ENCODE assay signal across 8 mouse cellular contexts in the genomic region with DNA sequence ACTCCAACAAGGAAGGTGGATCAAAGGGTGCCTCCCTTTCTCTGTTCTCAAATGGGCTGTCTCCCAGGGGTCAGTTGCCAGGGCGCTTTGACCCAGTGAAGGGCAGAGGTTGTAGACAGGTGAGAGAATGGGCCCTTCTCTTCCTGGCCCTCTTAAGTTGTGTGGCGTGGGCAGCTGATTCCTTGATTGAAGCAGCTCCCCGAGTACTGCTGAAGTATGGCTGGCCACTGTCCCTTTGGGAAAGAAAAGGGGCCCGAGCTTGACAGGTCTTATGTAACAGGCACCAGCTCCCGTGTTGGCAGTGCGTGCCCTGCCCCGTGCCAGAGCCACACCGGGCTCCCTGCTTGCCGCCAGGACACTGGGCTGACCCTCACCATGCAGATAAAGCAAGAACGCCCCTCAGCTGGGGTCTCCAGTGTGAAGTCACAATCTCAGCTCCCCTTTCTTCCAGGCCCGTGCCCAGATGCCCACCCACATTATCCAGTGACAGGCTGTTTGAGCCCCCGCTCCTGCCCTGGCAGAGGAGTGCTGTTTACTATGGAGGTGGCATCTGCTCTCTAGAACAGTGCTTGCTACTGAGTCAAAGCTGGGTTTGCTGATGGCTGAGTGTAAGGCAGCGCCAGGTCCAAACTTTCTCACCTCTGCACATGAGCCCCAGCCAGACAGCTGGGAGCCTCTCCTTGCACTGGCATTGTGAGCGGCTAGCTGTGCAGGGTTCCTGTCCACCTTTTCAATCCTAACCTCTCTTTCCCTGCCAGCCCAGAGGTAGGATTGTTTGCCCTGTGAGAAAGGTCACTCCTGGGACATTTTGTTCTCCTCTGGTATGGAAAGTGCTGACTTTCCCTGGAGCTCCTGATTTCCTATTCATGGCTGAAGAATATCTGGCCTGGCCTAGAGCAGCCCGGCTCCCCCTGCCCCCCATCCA. TPM values are rescaled to one million over a fixed set of nuclear protein-coding genes. Genes with fewer than 3 reads are reported as not detected.
DNase-seq lines count a peak whose midpoint lies in the region; ATAC-seq and TF ChIP-seq lines count a peak whose summit lies in the region.

No protein-coding gene starts in this region.

- peak; percentile 87 for DNase-seq in kidney, adult 11 months
- no peak for DNase-seq in kidney, postnatal 4 days
- no peak for DNase-seq in embryonic facial prominence, embryonic 10.5 days (ENCODE audit: low spot score)
- no peak for DNase-seq in stomach, postnatal 0 days (ENCODE audit: low spot score)
- no peak for DNase-seq in urinary bladder, adult 2 months (ENCODE audit: low spot score)

- no peaks in the 10 kb centered on the region for H3K9me3 ChIP-seq in embryonic facial prominence, embryonic 10.5 days
- H3K9me3 ChIP-seq in heart, embryonic 11.5 days (replicated peaks; ENCODE audit: control insufficient read depth, low read length) = no peaks in the 10 kb centered on the region
- H3K9me3 ChIP-seq in kidney, embryonic 14.5 days (ENCODE audit: control insufficient read depth, low read length) = no peaks in the 10 kb centered on the region
- H3K9me3 ChIP-seq in liver, embryonic 16.5 days (replicated peaks; ENCODE audit: control insufficient read depth, low read length) = no peaks in the 10 kb centered on the region
- H3K9me3 ChIP-seq in stomach, postnatal 0 days (ENCODE audit: control insufficient read depth, low read length) = no peaks in the 10 kb centered on the region

- no peak for ATAC-seq in heart, embryonic 11.5 days (replicated peaks; ENCODE audit: insufficient number of reproducible peaks, low FRiP score, low TSS enrichment)
- no peak for ATAC-seq in kidney, embryonic 14.5 days (ENCODE audit: low FRiP score, low TSS enrichment)
- no peak for ATAC-seq in liver, embryonic 16.5 days (ENCODE audit: low read depth)
- no peak for ATAC-seq in stomach, postnatal 0 days (ENCODE audit: low FRiP score, low TSS enrichment)

- peaks cover 8% of the 10 kb centered on the region for H3K36me3 ChIP-seq in embryonic facial prominence, embryonic 10.5 days (replicated peaks)
- peaks cover 2% of the 10 kb centered on the region; the same call in 1 of the 2 replicates for H3K36me3 ChIP-seq in heart, embryonic 11.5 days (ENCODE audit: control insufficient read depth, insufficient read depth, low read length)
- no peaks in the 10 kb centered on the region; the same call in 1 of the 2 replicates for H3K36me3 ChIP-seq in kidney, embryonic 14.5 days (ENCODE audit: control insufficient read depth, insufficient read depth, low read length)
- H3K36me3 ChIP-seq in liver, embryonic 16.5 days (ENCODE audit: control insufficient read depth, insufficient read depth) = no peaks in the 10 kb centered on the region
- H3K36me3 ChIP-seq in stomach, postnatal 0 days (ENCODE audit: control insufficient read depth, insufficient read depth, low read length) = no peaks in the 10 kb centered on the region

- 64% methylated on average over 15 of the region's 15 CpGs for WGBS in embryonic facial prominence, embryonic 10.5 days
- WGBS in heart, embryonic 11.5 days (ENCODE audit: insufficient replicate concordance) = 49% methylated on average over 15 of the region's 15 CpGs
- WGBS in kidney, embryonic 14.5 days = 71% methylated on average over 15 of the region's 15 CpGs
- 62% methylated on average over 15 of the region's 15 CpGs for WGBS in liver, embryonic 16.5 days (ENCODE audit: insufficient replicate concordance)
- 70% methylated on average over 15 of the region's 15 CpGs for WGBS in stomach, postnatal 0 days

- TF ChIP-seq EP300 in stomach, postnatal 0 days (optimal IDR thresholded peaks at IDR 0.05) = no peak

- peak overlapping the region; percentile 77 for H3K4me3 ChIP-seq in embryonic facial prominence, embryonic 10.5 days
- H3K4me3 ChIP-seq in heart, embryonic 11.5 days (ENCODE audit: low read depth, low read length) = peak overlapping the region; percentile 73
- H3K4me3 ChIP-seq in kidney, embryonic 14.5 days (ENCODE audit: low read length) = peak overlapping the region; percentile 65
- no peak overlapping the region for H3K4me3 ChIP-seq in liver, embryonic 16.5 days (ENCODE audit: low read depth, low read length)
- H3K4me3 ChIP-seq in stomach, postnatal 0 days (ENCODE audit: low read depth, low read length) = peak overlapping the region; percentile 61

- no peak overlapping the region; the same call in 1 of the 2 replicates for H3K27ac ChIP-seq in embryonic facial prominence, embryonic 10.5 days (replicated peaks)
- H3K27ac ChIP-seq in heart, embryonic 11.5 days (ENCODE audit: low read depth, low read length) = peak overlapping the region; percentile 59
- no peak overlapping the region for H3K27ac ChIP-seq in kidney, embryonic 14.5 days (ENCODE audit: low read depth, low read length)
- no peak overlapping the region for H3K27ac ChIP-seq in liver, embryonic 16.5 days (ENCODE audit: low read length)
- H3K27ac ChIP-seq in stomach, postnatal 0 days (replicated peaks) = no peak overlapping the region

- H3K9ac ChIP-seq in heart, embryonic 11.5 days (ENCODE audit: low read depth, low read length) = peak overlapping the region; percentile 92
- H3K9ac ChIP-seq in kidney, embryonic 14.5 days (ENCODE audit: low read depth, low read length) = no peak overlapping the region
- H3K9ac ChIP-seq in liver, embryonic 16.5 days (ENCODE audit: low read depth, low read length) = no peak overlapping the region
- H3K9ac ChIP-seq in stomach, postnatal 0 days (ENCODE audit: low read length) = peak overlapping the region; percentile 79; the same call in 1 of the 2 replicates

- peaks cover 69% of the 10 kb centered on the region for H3K4me1 ChIP-seq in embryonic facial prominence, embryonic 10.5 days
- peaks cover 55% of the 10 kb centered on the region for H3K4me1 ChIP-seq in heart, embryonic 11.5 days (ENCODE audit: control insufficient read depth, insufficient read depth, low read length)
- peaks cover 46% of the 10 kb centered on the region for H3K4me1 ChIP-seq in kidney, embryonic 14.5 days (ENCODE audit: control insufficient read depth, insufficient read depth, low read length)
- H3K4me1 ChIP-seq in liver, embryonic 16.5 days (ENCODE audit: control insufficient read depth, low read depth, low read length) = peaks cover 22% of the 10 kb centered on the region
- H3K4me1 ChIP-seq in stomach, postnatal 0 days (replicated peaks; ENCODE audit: control insufficient read depth, insufficient read depth) = peaks cover 8% of the 10 kb centered on the region; the same call in 1 of the 2 replicates

- H3K4me2 ChIP-seq in heart, embryonic 11.5 days = peak overlapping the region; percentile 99
- H3K4me2 ChIP-seq in kidney, embryonic 14.5 days (replicated peaks; ENCODE audit: low read depth, low read length) = peak overlapping the region; percentile 99
- H3K4me2 ChIP-seq in liver, embryonic 16.5 days (ENCODE audit: low read depth, low read length) = peak overlapping the region; percentile 87; the same call in 1 of the 2 replicates
- H3K4me2 ChIP-seq in stomach, postnatal 0 days (replicated peaks; ENCODE audit: low read depth) = peak overlapping the region; percentile 98

- peaks cover 80% of the 10 kb centered on the region for H3K27me3 ChIP-seq in embryonic facial prominence, embryonic 10.5 days (replicated peaks; ENCODE audit: low read depth, poor library complexity, severe bottlenecking)
- H3K27me3 ChIP-seq in heart, embryonic 11.5 days (ENCODE audit: control insufficient read depth, insufficient read depth, low read length) = no peaks in the 10 kb centered on the region; the same call in 1 of the 2 replicates
- 0 out of 2 replicates have a peak, but pooled peaks cover 6% of the 10 kb centered on the region for H3K27me3 ChIP-seq in kidney, embryonic 14.5 days (ENCODE audit: control insufficient read depth, insufficient read depth, low read length)
- H3K27me3 ChIP-seq in liver, embryonic 16.5 days (ENCODE audit: control insufficient read depth, insufficient read depth, low read depth, low read length) = peaks cover 23% of the 10 kb centered on the region
- H3K27me3 ChIP-seq in stomach, postnatal 0 days (ENCODE audit: control insufficient read depth, insufficient read depth, low read length) = no peaks in the 10 kb centered on the region

- TF ChIP-seq CTCF in stomach, postnatal 0 days (IDR thresholded peaks at IDR 0.05; ENCODE audit: low read depth) = no peak

RNA-seq across cellular contexts. Expression of a gene that starts 15.5 kb away (rescaled TPM):
- 0.09 and 0.12 TPM in 2 replicates for polyA plus RNA-seq in embryonic facial prominence, embryonic 10.5 days (2016; fragmentation: Nextera tagmentation; extraction: Ambion mirVana)
- 0.16 TPM in 1 of 2 replicates, not detected in the other for polyA plus RNA-seq in heart, embryonic 11.5 days (2014; fragmentation: Nextera tagmentation; extraction: Ambion mirVana)
- 0.14 TPM in 1 of 2 replicates, not detected in the other for polyA plus RNA-seq in kidney, embryonic 14.5 days (2014; fragmentation: Nextera tagmentation; extraction: Ambion mirVana)
- polyA plus RNA-seq in liver, embryonic 16.5 days (2015; fragmentation: Nextera tagmentation; extraction: Ambion mirVana) = 0.04 TPM in 1 of 2 replicates, not detected in the other
- polyA plus RNA-seq in stomach, postnatal 0 days (2015; fragmentation: Nextera tagmentation; extraction: Ambion mirVana) = not detected in 2 replicates
- 0.13 and 0.21 TPM in 2 replicates for polyA plus RNA-seq in urinary bladder, adult 2 months (2012; rRNA removed)

RNA-seq across cellular contexts. Expression of a gene that starts 19.2 kb away (rescaled TPM):
- polyA plus RNA-seq in embryonic facial prominence, embryonic 10.5 days (2016; fragmentation: Nextera tagmentation; extraction: Ambion mirVana) = 10.7 and 12.0 TPM in 2 replicates
- polyA plus RNA-seq in heart, embryonic 11.5 days (2014; fragmentation: Nextera tagmentation; extraction: Ambion mirVana) = 51.3 and 53.8 TPM in 2 replicates
- polyA plus RNA-seq in kidney, embryonic 14.5 days (2014; fragmentation: Nextera tagmentation; extraction: Ambion mirVana) = 25.8 and 29.4 TPM in 2 replicates
- polyA plus RNA-seq in liver, embryonic 16.5 days (2015; fragmentation: Nextera tagmentation; extraction: Ambion mirVana) = 2.7 and 3.2 TPM in 2 replicates
- polyA plus RNA-seq in stomach, postnatal 0 days (2015; fragmentation: Nextera tagmentation; extraction: Ambion mirVana) = 11.6 and 20.2 TPM in 2 replicates
- 5.8 and 12.5 TPM in 2 replicates for polyA plus RNA-seq in urinary bladder, adult 2 months (2012; rRNA removed)

RNA-seq across cellular contexts. Expression of a gene that starts 21.0 kb away (rescaled TPM):
- 0.27 and 0.75 TPM in 2 replicates for polyA plus RNA-seq in embryonic facial prominence, embryonic 10.5 days (2016; fragmentation: Nextera tagmentation; extraction: Ambion mirVana)
- polyA plus RNA-seq in heart, embryonic 11.5 days (2014; fragmentation: Nextera tagmentation; extraction: Ambion mirVana) = 0.43 and 1.2 TPM in 2 replicates
- polyA plus RNA-seq in kidney, embryonic 14.5 days (2014; fragmentation: Nextera tagmentation; extraction: Ambion mirVana) = 4.6 and 5.4 TPM in 2 replicates
- polyA plus RNA-seq in liver, embryonic 16.5 days (2015; fragmentation: Nextera tagmentation; extraction: Ambion mirVana) = 0.29 and 0.52 TPM in 2 replicates
- 5.3 and 6.5 TPM in 2 replicates for polyA plus RNA-seq in stomach, postnatal 0 days (2015; fragmentation: Nextera tagmentation; extraction: Ambion mirVana)
- 27.2 and 31.4 TPM in 2 replicates for polyA plus RNA-seq in urinary bladder, adult 2 months (2012; rRNA removed)

RNA-seq across cellular contexts. Expression of a gene that starts 27.3 kb away (rescaled TPM):
- 0.31 and 0.49 TPM in 2 replicates for polyA plus RNA-seq in embryonic facial prominence, embryonic 10.5 days (2016; fragmentation: Nextera tagmentation; extraction: Ambion mirVana)
- polyA plus RNA-seq in heart, embryonic 11.5 days (2014; fragmentation: Nextera tagmentation; extraction: Ambion mirVana) = 0.28 TPM in 1 of 2 replicates, not detected in the other
- 0.09 and 0.14 TPM in 2 replicates for polyA plus RNA-seq in kidney, embryonic 14.5 days (2014; fragmentation: Nextera tagmentation; extraction: Ambion mirVana)
- polyA plus RNA-seq in liver, embryonic 16.5 days (2015; fragmentation: Nextera tagmentation; extraction: Ambion mirVana) = 0.07 TPM in 1 of 2 replicates, not detected in the other
- polyA plus RNA-seq in stomach, postnatal 0 days (2015; fragmentation: Nextera tagmentation; extraction: Ambion mirVana) = 0.05 TPM in 1 of 2 replicates, not detected in the other
- polyA plus RNA-seq in urinary bladder, adult 2 months (2012; rRNA removed) = 0.27 and 0.36 TPM in 2 replicates

RNA-seq across cellular contexts. Expression of a gene that starts 27.3 kb away (rescaled TPM):
- 80.1 and 80.9 TPM in 2 replicates for polyA plus RNA-seq in embryonic facial prominence, embryonic 10.5 days (2016; fragmentation: Nextera tagmentation; extraction: Ambion mirVana)
- polyA plus RNA-seq in heart, embryonic 11.5 days (2014; fragmentation: Nextera tagmentation; extraction: Ambion mirVana) = 35.2 and 38.2 TPM in 2 replicates
- 51.1 and 78.4 TPM in 2 replicates for polyA plus RNA-seq in kidney, embryonic 14.5 days (2014; fragmentation: Nextera tagmentation; extraction: Ambion mirVana)
- 27.1 and 32.3 TPM in 2 replicates for polyA plus RNA-seq in liver, embryonic 16.5 days (2015; fragmentation: Nextera tagmentation; extraction: Ambion mirVana)
- polyA plus RNA-seq in stomach, postnatal 0 days (2015; fragmentation: Nextera tagmentation; extraction: Ambion mirVana) = 22.0 and 22.2 TPM in 2 replicates
- polyA plus RNA-seq in urinary bladder, adult 2 months (2012; rRNA removed) = 14.5 and 20.5 TPM in 2 replicates

Comparison
In these comparisons a context has a peak if more than half of its experiments do, and no peak if none do; other contexts are left out.
1. H3K9ac ChIP-seq: peak in heart, embryonic 11.5 days (single experiment) and stomach, postnatal 0 days (single experiment); none in kidney, embryonic 14.5 days (single experiment) and liver, embryonic 16.5 days (single experiment).
2. Peak in every context shown above with its lines, with median percentiles within 50 percentile points of each other: H3K4me2 ChIP-seq.